Mouse (Mus musculus) adrenal gland, postnatal 36 days (tissue): Measurements from ENCODE around the gene Grm6. TPM values are rescaled to one million over a fixed set of nuclear protein-coding genes. Genes with fewer than 3 reads are reported as not detected.

Experiments used
- DNase-seq, 2 experiments: peaks; one replicate each; pipeline ENCODE4 v3.0.0; 2021; ENCODE audit warnings: mixed read lengths in 1 of 2
- total RNA-seq, 2 experiments: library from RNA; stranded (reverse); gene quantifications; 2 replicates each; pipeline ENCODE4 v1.2.3; 2021

The Grm6 gene
- total RNA-seq, 2 experiments from 2014 or later = not detected

DNA sequence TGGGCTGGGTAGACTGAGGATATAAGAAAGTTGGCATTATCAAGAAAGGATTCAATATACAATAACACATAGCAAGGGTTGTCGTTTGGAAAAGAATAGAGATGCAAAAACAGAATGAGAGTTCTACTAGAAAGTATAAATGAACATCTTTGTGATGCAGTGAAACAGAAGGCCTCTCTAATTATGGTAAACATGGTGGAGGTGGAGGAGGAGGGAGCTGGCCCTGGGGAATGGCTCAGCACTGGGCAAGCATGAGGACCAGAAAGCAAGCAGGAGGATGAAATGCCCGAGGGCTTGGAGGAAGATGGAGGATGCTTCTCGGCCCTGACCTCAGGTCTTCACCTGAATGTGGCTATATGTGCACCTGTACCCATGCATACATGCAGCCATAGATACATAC lies 64.0 kb downstream of the Grm6 start:
- no peak for DNase-seq

Other genes with a start within 250 kb of the Grm6 start
- gene Adamts2, start 248.6 kb upstream of the Grm6 start, total RNA-seq = 10 to 100 TPM in 1 of 2 experiments, 1 to 10 TPM in 1; 6.4 to 13.1 TPM
- 1 to 10 TPM; 4.0 to 6.2 TPM for gene Zfp354c, start 23.0 kb upstream of the Grm6 start, total RNA-seq
- gene Zfp879, start 9.1 kb upstream of the Grm6 start, total RNA-seq = under 1 TPM; 0.56 to 0.69 TPM
- 1 to 10 TPM; 2.5 to 3.4 TPM for gene Zfp454, start 37.0 kb downstream of the Grm6 start, total RNA-seq
- gene Zfp2, start 65.5 kb downstream of the Grm6 start, total RNA-seq = 1 to 10 TPM; 5.6 to 9.3 TPM
- gene Zfp354b, start 80.9 kb downstream of the Grm6 start, total RNA-seq = 1 to 10 TPM; 2.8 TPM
- not detected for gene 4933414I15Rik, start 93.1 kb downstream of the Grm6 start, total RNA-seq
- gene Prop1, start 103.1 kb downstream of the Grm6 start, total RNA-seq = not detected
- not detected for gene Olfr1378, start 115.8 kb downstream of the Grm6 start, total RNA-seq
- not detected for gene Olfr1377, start 131.3 kb downstream of the Grm6 start, total RNA-seq
- gene Olfr51, start 152.9 kb downstream of the Grm6 start, total RNA-seq = not detected
- under 1 TPM; 0.33 to 0.76 TPM for gene Olfr54, start 163.6 kb downstream of the Grm6 start, total RNA-seq
- not detected for gene Olfr1375, start 197.4 kb downstream of the Grm6 start, total RNA-seq
- gene Zfp354a, start 208.6 kb downstream of the Grm6 start, total RNA-seq = 1 to 10 TPM; 4.8 to 6.4 TPM